11 mouse cellular contexts compared by ENCODE assay signal in genomic region chr2:60714475-60714874, GRCm38 (mm10). TPM values are rescaled to one million over a fixed set of nuclear protein-coding genes. Genes with fewer than 3 reads are reported as not detected.
DNase-seq lines count a peak whose midpoint lies in the region; ATAC-seq lines count a peak whose summit lies in the region.
"Had no signal": no experiment of that assay in that cellular context is flagged by ENCODE, and none has a peak within 500 bp of the region (broad histone marks: within the 10 kb centered on the region; RNA-seq: fewer than 3 reads in every experiment).

No protein-coding gene starts in this region.

- no peak overlapping the region for H3K27ac ChIP-seq in liver, embryonic 11.5 days (ENCODE audit: low read depth, low read length)
- H3K27ac ChIP-seq in liver, embryonic 12.5 days: no peak overlapping the region
- H3K27ac ChIP-seq in embryonic facial prominence, embryonic 13.5 days: 0 out of 2 replicates have a peak overlapping the region, but pooled peaks have one; percentile 22
- H3K27ac ChIP-seq in hindbrain, embryonic 12.5 days: peak overlapping the region; percentile 49
- peak overlapping the region; percentile 59 for H3K27ac ChIP-seq in neural tube, embryonic 13.5 days (replicated peaks)
- H3K27ac ChIP-seq: heart, adult 2 months; limb, embryonic 12.5 days; stomach, embryonic 15.5 days had no signal

- H3K27me3 ChIP-seq in liver, embryonic 11.5 days (replicated peaks; ENCODE audit: control insufficient read depth, insufficient read depth, low read length): no peaks in the 10 kb centered on the region; the same call in none of the 2 replicates
- H3K27me3 ChIP-seq in liver, embryonic 12.5 days (replicated peaks): peaks cover 33% of the 10 kb centered on the region
- H3K27me3 ChIP-seq in embryonic facial prominence, embryonic 13.5 days: no peaks in the 10 kb centered on the region
- peaks cover 3% of the 10 kb centered on the region; the same call in 1 of the 2 replicates for H3K27me3 ChIP-seq in hindbrain, embryonic 12.5 days
- no peaks in the 10 kb centered on the region; the same call in 1 of the 2 replicates for H3K27me3 ChIP-seq in neural tube, embryonic 13.5 days
- H3K27me3 ChIP-seq: stomach, embryonic 15.5 days had no signal

- no peak for ATAC-seq in liver, embryonic 11.5 days (replicated peaks; ENCODE audit: low FRiP score)
- no peak for ATAC-seq in liver, embryonic 12.5 days
- no peak for ATAC-seq in embryonic facial prominence, embryonic 13.5 days (ENCODE audit: insufficient number of reproducible peaks, insufficient read depth, low FRiP score, low TSS enrichment, low read depth)
- ATAC-seq in hindbrain, embryonic 12.5 days (ENCODE audit: low FRiP score): no peak
- no peak for ATAC-seq in neural tube, embryonic 13.5 days (ENCODE audit: low read depth)

- H3K9ac ChIP-seq in liver, embryonic 11.5 days (ENCODE audit: low read depth, low read length): no peak overlapping the region
- no peak overlapping the region for H3K9ac ChIP-seq in liver, embryonic 12.5 days
- H3K9ac ChIP-seq in embryonic facial prominence, embryonic 13.5 days: no peak overlapping the region
- no peak overlapping the region for H3K9ac ChIP-seq in hindbrain, embryonic 12.5 days
- no peak overlapping the region for H3K9ac ChIP-seq in neural tube, embryonic 13.5 days
- H3K9ac ChIP-seq: limb, embryonic 12.5 days; stomach, embryonic 15.5 days had no signal

- H3K4me3 ChIP-seq in liver, embryonic 11.5 days (ENCODE audit: low read depth, low read length): no peak overlapping the region
- H3K4me3 ChIP-seq in liver, embryonic 12.5 days: no peak overlapping the region
- no peak overlapping the region for H3K4me3 ChIP-seq in embryonic facial prominence, embryonic 13.5 days
- H3K4me3 ChIP-seq in hindbrain, embryonic 12.5 days: no peak overlapping the region
- H3K4me3 ChIP-seq in neural tube, embryonic 13.5 days: no peak overlapping the region
- H3K4me3 ChIP-seq: heart, adult 2 months; limb, embryonic 12.5 days; stomach, embryonic 15.5 days had no signal

- H3K4me1 ChIP-seq in liver, embryonic 11.5 days (replicated peaks; ENCODE audit: control insufficient read depth, insufficient read depth, low read length): no peaks in the 10 kb centered on the region
- no peaks in the 10 kb centered on the region for H3K4me1 ChIP-seq in liver, embryonic 12.5 days
- H3K4me1 ChIP-seq in embryonic facial prominence, embryonic 13.5 days: peaks cover 38% of the 10 kb centered on the region
- peaks cover 26% of the 10 kb centered on the region for H3K4me1 ChIP-seq in hindbrain, embryonic 12.5 days
- peaks cover 27% of the 10 kb centered on the region for H3K4me1 ChIP-seq in neural tube, embryonic 13.5 days (replicated peaks)

- peak; percentile 30 for DNase-seq in liver, embryonic 11.5 days (ENCODE audit: low spot score)
- DNase-seq in thymus, postnatal 36 days: no peak
- no peak for DNase-seq in right cerebral cortex, adult 18-20 months
- DNase-seq: cerebellum, postnatal 25 days had no signal

- no peak overlapping the region for H3K4me2 ChIP-seq in liver, embryonic 11.5 days
- no peak overlapping the region for H3K4me2 ChIP-seq in liver, embryonic 12.5 days
- no peak overlapping the region for H3K4me2 ChIP-seq in embryonic facial prominence, embryonic 13.5 days
- peak overlapping the region; percentile 15; the same call in 1 of the 2 replicates for H3K4me2 ChIP-seq in hindbrain, embryonic 12.5 days (replicated peaks)
- H3K4me2 ChIP-seq in neural tube, embryonic 13.5 days: peak overlapping the region; percentile 32; the same call in 1 of the 2 replicates
- H3K4me2 ChIP-seq: limb, embryonic 12.5 days; stomach, embryonic 15.5 days had no signal

- no peaks in the 10 kb centered on the region for H3K9me3 ChIP-seq in liver, embryonic 11.5 days (ENCODE audit: control insufficient read depth, low read length)
- H3K9me3 ChIP-seq in liver, embryonic 12.5 days (replicated peaks): no peaks in the 10 kb centered on the region
- no peaks in the 10 kb centered on the region for H3K9me3 ChIP-seq in embryonic facial prominence, embryonic 13.5 days
- H3K9me3 ChIP-seq in hindbrain, embryonic 12.5 days (replicated peaks): no peaks in the 10 kb centered on the region
- no peaks in the 10 kb centered on the region for H3K9me3 ChIP-seq in neural tube, embryonic 13.5 days
- H3K9me3 ChIP-seq: limb, embryonic 12.5 days; stomach, embryonic 15.5 days had no signal

- WGBS in liver, embryonic 11.5 days: 37% methylated on average over 7 of the region's 7 CpGs
- 23% methylated on average over 7 of the region's 7 CpGs for WGBS in liver, embryonic 12.5 days (ENCODE audit: insufficient replicate concordance)
- WGBS in embryonic facial prominence, embryonic 13.5 days: 39% methylated on average over 7 of the region's 7 CpGs
- 29% methylated on average over 7 of the region's 7 CpGs for WGBS in hindbrain, embryonic 12.5 days
- 36% methylated on average over 7 of the region's 7 CpGs for WGBS in neural tube, embryonic 13.5 days

- no peaks in the 10 kb centered on the region for H3K36me3 ChIP-seq in liver, embryonic 11.5 days (ENCODE audit: control insufficient read depth, insufficient read depth, low read length)
- H3K36me3 ChIP-seq in liver, embryonic 12.5 days: no peaks in the 10 kb centered on the region
- H3K36me3 ChIP-seq in embryonic facial prominence, embryonic 13.5 days: no peaks in the 10 kb centered on the region
- H3K36me3 ChIP-seq in hindbrain, embryonic 12.5 days: no peaks in the 10 kb centered on the region
- H3K36me3 ChIP-seq in neural tube, embryonic 13.5 days: no peaks in the 10 kb centered on the region
- H3K36me3 ChIP-seq: limb, embryonic 12.5 days; stomach, embryonic 15.5 days had no signal

RNA-seq across cellular contexts. Expression of gene Itgb6, which starts 8.0 kb away (rescaled TPM):
- polyA plus RNA-seq in liver, embryonic 11.5 days (2014; fragmentation: Nextera tagmentation; extraction: Ambion mirVana): 0.23 and 0.34 TPM in 2 replicates
- polyA plus RNA-seq in liver, embryonic 12.5 days (2016; fragmentation: Nextera tagmentation; extraction: Ambion mirVana): 0.04 and 0.08 TPM in 2 replicates
- 2.1 and 2.4 TPM in 2 replicates for polyA plus RNA-seq in embryonic facial prominence, embryonic 13.5 days (2015; fragmentation: Nextera tagmentation; extraction: Ambion mirVana)
- polyA plus RNA-seq in hindbrain, embryonic 12.5 days (2016; fragmentation: Nextera tagmentation; extraction: Ambion mirVana): 0.74 and 0.94 TPM in 2 replicates
- 0.13 and 0.22 TPM in 2 replicates for polyA plus RNA-seq in neural tube, embryonic 13.5 days (2015; fragmentation: Nextera tagmentation; extraction: Ambion mirVana)

Comparison
In these comparisons a context has a peak if more than half of its experiments do, and no peak if none do; other contexts are left out.
1. H3K27ac ChIP-seq: peak in embryonic facial prominence, embryonic 13.5 days (single experiment), hindbrain, embryonic 12.5 days (single experiment) and neural tube, embryonic 13.5 days (single experiment); none in liver, embryonic 11.5 days (single experiment) and liver, embryonic 12.5 days (single experiment).
2. H3K4me2 ChIP-seq: peak in hindbrain, embryonic 12.5 days (single experiment) and neural tube, embryonic 13.5 days (single experiment); none in liver, embryonic 11.5 days (single experiment), liver, embryonic 12.5 days (single experiment) and embryonic facial prominence, embryonic 13.5 days (single experiment).